Mouse (Mus musculus) cerebellum, adult 2 months (tissue): Measurements from ENCODE around the gene Pif1.

Experiments
- CTCF ChIP-seq: fragments of 200-500 bp; IDR thresholded peaks from 2 replicates; pipeline ENCODE4 v1.5.1; 2011; ENCODE audit warnings: low read depth, mild to moderate bottlenecking, control low read depth, low read length, moderate library complexity, borderline replicate concordance; ENCODE audit not compliant: insufficient read depth
- POLR2A ChIP-seq: fragments of 200-500 bp; IDR thresholded peaks from 2 replicates; pipeline ENCODE4 v1.6.1; 2011; ENCODE audit warnings: low read length, control low read depth, borderline replicate concordance; ENCODE audit not compliant: insufficient read depth

- no peak for TF ChIP-seq CTCF
- TF ChIP-seq POLR2A = no peak
Measured at GRCm38 (mm10) chr9:65537901-65538630, 48.9 kb upstream of the Pif1 start.
